Mouse (Mus musculus): ENCODE measurements around the gene Serpina12.

- TF ChIP-seq HCFC1 (IDR thresholded peaks at IDR 0.05; ENCODE audit: borderline replicate concordance, insufficient read depth, low read length): no peak
- TF ChIP-seq ZNF384 (IDR thresholded peaks at IDR 0.05; ENCODE audit: low read depth, low read length): no peak
- no peak for TF ChIP-seq MAFK (IDR thresholded peaks at IDR 0.05; ENCODE audit: insufficient read depth, low read depth, low read length)
- no peak for TF ChIP-seq CHD2 (IDR thresholded peaks at IDR 0.05; ENCODE audit: low read depth, low read length)
Observed at GRCm38 (mm10) chr12:104066241-104066640, 22.0 kb upstream of the Serpina12 start.
